ENCODE assay signal across 31 mouse cellular contexts in genomic region chr9:58550928-58551327, GRCm38 (mm10). TPM values are rescaled to one million over a fixed set of nuclear protein-coding genes. Genes with fewer than 3 reads are reported as not detected.
"Had no signal": no experiment of that assay in that cellular context is flagged by ENCODE, and none has a peak within 500 bp of the region (broad histone marks: within the 10 kb centered on the region; RNA-seq: fewer than 3 reads in every experiment).

No protein-coding gene starts in this region.

- H3K9ac ChIP-seq: limb, embryonic 12.5 days; limb, embryonic 13.5 days; limb, embryonic 15.5 days; liver, embryonic 12.5 days; liver, embryonic 13.5 days; liver, embryonic 14.5 days; liver, embryonic 15.5 days; liver, postnatal 0 days; lung, embryonic 14.5 days; lung, embryonic 15.5 days; midbrain, embryonic 12.5 days; midbrain, embryonic 13.5 days; midbrain, embryonic 15.5 days; neural tube, embryonic 12.5 days had no signal

- H3K27me3 ChIP-seq: limb, embryonic 12.5 days; limb, embryonic 13.5 days; limb, embryonic 15.5 days; lung, embryonic 15.5 days; midbrain, embryonic 12.5 days; midbrain, embryonic 13.5 days; midbrain, embryonic 15.5 days; neural tube, embryonic 12.5 days had no signal

- H3K36me3 ChIP-seq: limb, embryonic 13.5 days; limb, embryonic 15.5 days; liver, embryonic 12.5 days; liver, embryonic 13.5 days; liver, embryonic 15.5 days; lung, embryonic 15.5 days; midbrain, embryonic 10.5 days; midbrain, embryonic 12.5 days; midbrain, embryonic 13.5 days; midbrain, embryonic 15.5 days had no signal

- H3K4me2 ChIP-seq: limb, embryonic 12.5 days; limb, embryonic 13.5 days; limb, embryonic 15.5 days; liver, embryonic 11.5 days; liver, embryonic 12.5 days; liver, embryonic 13.5 days; liver, embryonic 15.5 days; lung, embryonic 14.5 days; lung, embryonic 15.5 days; midbrain, embryonic 12.5 days; midbrain, embryonic 13.5 days; midbrain, embryonic 15.5 days; neural tube, embryonic 12.5 days had no signal

- DNase-seq: left cerebral cortex, postnatal 4 days; liver; liver, embryonic 13.5 days; liver, postnatal 0 days; lung, adult 18-20 months; lung, adult 2 months; lung, embryonic 14.5 days; lung, postnatal 10 days; lung, postnatal 14 days; lung, postnatal 36 days; lung, postnatal 4 days had no signal

- H3K9me3 ChIP-seq: limb, embryonic 10.5 days; limb, embryonic 12.5 days; limb, embryonic 13.5 days; limb, embryonic 15.5 days; liver, embryonic 12.5 days; liver, embryonic 13.5 days; liver, embryonic 15.5 days; lung, embryonic 15.5 days; megakaryocyte, embryonic 14.5 days; midbrain, embryonic 10.5 days; midbrain, embryonic 12.5 days; midbrain, embryonic 13.5 days; midbrain, embryonic 15.5 days; neural tube, embryonic 12.5 days had no signal

- ATAC-seq: liver, embryonic 12.5 days; liver, postnatal 0 days; lung, postnatal 0 days; midbrain, embryonic 13.5 days; midbrain, embryonic 15.5 days; midbrain, embryonic 16.5 days had no signal

- H3K4me3 ChIP-seq: left cerebral cortex, adult 2 months; limb, embryonic 10.5 days; limb, embryonic 12.5 days; limb, embryonic 13.5 days; limb, embryonic 15.5 days; liver, embryonic 12.5 days; liver, embryonic 13.5 days; liver, embryonic 15.5 days; lung, embryonic 15.5 days; megakaryocyte, embryonic 14.5 days; midbrain, embryonic 10.5 days; midbrain, embryonic 12.5 days; midbrain, embryonic 13.5 days; midbrain, embryonic 15.5 days; neural tube, embryonic 12.5 days had no signal

- H3K27ac ChIP-seq: left cerebral cortex, adult 2 months; limb, embryonic 10.5 days; limb, embryonic 12.5 days; limb, embryonic 13.5 days; limb, embryonic 15.5 days; liver, embryonic 12.5 days; liver, embryonic 13.5 days; liver, embryonic 14.5 days; liver, embryonic 15.5 days; lung, embryonic 15.5 days; macrophage; midbrain, embryonic 10.5 days; midbrain, embryonic 12.5 days; midbrain, embryonic 13.5 days; midbrain, embryonic 15.5 days; neural tube, embryonic 12.5 days had no signal

RNA-seq across cellular contexts. Expression of gene Cd276, which starts 4.3 kb away (rescaled TPM):
- total RNA-seq: megakaryocyte-erythroid progenitor cell, adult 5-6 weeks had no signal
